Mouse (Mus musculus): Measurements from ENCODE around the gene Gm20431.
"Not testable (repeated sequence)": the region's sequence is repeated elsewhere in the genome, so short reads cannot be mapped to it uniquely, and the experiment has no call there.

The Gm20431 gene

GRCm38 (mm10) chr2:167660611-167660971 is 705 bp downstream of the Gm20431 start:
- DNase-seq (ENCODE audit: inconsistent age in 2 of 2, low spot score in 1 of 2), result no peak

GRCm38 (mm10) chr2:167659847-167660610 is 1.3 kb downstream of the Gm20431 start:
- peak in 1 of 2 experiments; percentile 81 for DNase-seq (ENCODE audit: inconsistent age in 2 of 2, low spot score in 1 of 2)

- no peak for DNase-seq (ENCODE audit: inconsistent age in 2 of 2, low spot score in 1 of 2)
Observed at GRCm38 (mm10) chr2:167659177-167659846, 2.0 kb downstream of the Gm20431 start.

GRCm38 (mm10) chr2:167658712-167659111 is 2.6 kb downstream of the Gm20431 start:
- no peak for DNase-seq (ENCODE audit: inconsistent age in 2 of 2, low spot score in 1 of 2)

GRCm38 (mm10) chr2:167657973-167658372 is 3.3 kb downstream of the Gm20431 start:
- no peak for DNase-seq (ENCODE audit: inconsistent age in 2 of 2, low spot score in 1 of 2)

GRCm38 (mm10) chr2:167656629-167657478 is 4.4 kb downstream of the Gm20431 start:
- DNase-seq (ENCODE audit: inconsistent age in 2 of 2, low spot score in 1 of 2), result peak; percentile 56 to 64

- no peak for DNase-seq (ENCODE audit: inconsistent age in 2 of 2, low spot score in 1 of 2)
Observed at GRCm38 (mm10) chr2:167654911-167655600, 6.2 kb downstream of the Gm20431 start.

GRCm38 (mm10) chr2:167652694-167653093 is 8.6 kb downstream of the Gm20431 start:
- DNase-seq (ENCODE audit: inconsistent age in 2 of 2, low spot score in 1 of 2), result no peak

GRCm38 (mm10) chr2:167651622-167652021 is 9.7 kb downstream of the Gm20431 start:
- DNase-seq (ENCODE audit: inconsistent age in 2 of 2, low spot score in 1 of 2), result no peak

GRCm38 (mm10) chr2:167649290-167650032 is 11.8 kb downstream of the Gm20431 start:
- peak; percentile 50 to 68 for DNase-seq (ENCODE audit: inconsistent age in 2 of 2, low spot score in 1 of 2)

- no peak for DNase-seq (ENCODE audit: inconsistent age in 2 of 2, low spot score in 1 of 2)
Observed at GRCm38 (mm10) chr2:167646411-167646810, 14.9 kb downstream of the Gm20431 start.

GRCm38 (mm10) chr2:167643356-167644052 is 17.8 kb downstream of the Gm20431 start:
- DNase-seq (ENCODE audit: inconsistent age in 2 of 2, low spot score in 1 of 2), result not testable (repeated sequence)

GRCm38 (mm10) chr2:167642164-167642563 is 19.1 kb downstream of the Gm20431 start:
- DNase-seq (ENCODE audit: inconsistent age in 2 of 2, low spot score in 1 of 2), result no peak

GRCm38 (mm10) chr2:167641337-167641736 is 20.0 kb downstream of the Gm20431 start:
- peak; percentile 54 to 84 for DNase-seq (ENCODE audit: inconsistent age in 2 of 2, low spot score in 1 of 2)

- DNase-seq (ENCODE audit: inconsistent age in 2 of 2, low spot score in 1 of 2), result no peak
Observed at GRCm38 (mm10) chr2:167640279-167640678, 21.0 kb downstream of the Gm20431 start.

- DNase-seq (ENCODE audit: inconsistent age in 2 of 2, low spot score in 1 of 2), result no peak
Observed at GRCm38 (mm10) chr2:167634865-167635512, 26.3 kb downstream of the Gm20431 start.

- DNase-seq (ENCODE audit: inconsistent age in 2 of 2, low spot score in 1 of 2), result peak; percentile 96 to 98
Observed at GRCm38 (mm10) chr2:167634338-167634770, 26.9 kb downstream of the Gm20431 start.

- DNase-seq (ENCODE audit: inconsistent age in 2 of 2, low spot score in 1 of 2), result peak in 1 of 2 experiments; percentile 64
Observed at GRCm38 (mm10) chr2:167633537-167633872, 27.8 kb downstream of the Gm20431 start.
